ENCODE assay signal across 9 mouse cellular contexts in genomic region chr14:62940383-62941074, GRCm38 (mm10). TPM values are rescaled to one million over a fixed set of nuclear protein-coding genes. Genes with fewer than 3 reads are reported as not detected.
A peak's percentile ranks its signal among the peaks of the same experiment; 100 is the strongest.
DNase-seq lines count a peak whose midpoint lies in the region; ATAC-seq lines count a peak whose summit lies in the region.
"Had no signal": no experiment of that assay in that cellular context is flagged by ENCODE, and none has a peak within 500 bp of the region (broad histone marks: within the 10 kb centered on the region; RNA-seq: fewer than 3 reads in every experiment).

No protein-coding gene starts in this region.

- ATAC-seq in neural tube, embryonic 13.5 days (ENCODE audit: low read depth) = no peak
- ATAC-seq in neural tube, embryonic 15.5 days (ENCODE audit: low FRiP score) = no peak
- peak; percentile 50; the same call in 1 of the 2 replicates for ATAC-seq in embryonic facial prominence, embryonic 14.5 days (ENCODE audit: low read depth)
- peak; percentile 91 for ATAC-seq in neutrophil, adult 5-6 weeks (ENCODE audit: extremely low read depth, insufficient number of reproducible peaks, low FRiP score, poor library complexity, severe bottlenecking)
- no peak for ATAC-seq in forebrain, embryonic 13.5 days
- ATAC-seq in hindbrain, embryonic 14.5 days (ENCODE audit: low FRiP score) = no peak

- peaks cover 44% of the 10 kb centered on the region for H3K36me3 ChIP-seq in neural tube, embryonic 13.5 days
- peaks cover 14% of the 10 kb centered on the region; the same call in 1 of the 2 replicates for H3K36me3 ChIP-seq in neural tube, embryonic 15.5 days
- H3K36me3 ChIP-seq in embryonic facial prominence, embryonic 14.5 days (ENCODE audit: control insufficient read depth, insufficient read depth, low read length) = peaks cover 29% of the 10 kb centered on the region
- H3K36me3 ChIP-seq in forebrain, embryonic 13.5 days (ENCODE audit: poor library complexity, severe bottlenecking) = peaks cover 36% of the 10 kb centered on the region
- peaks cover 20% of the 10 kb centered on the region for H3K36me3 ChIP-seq in hindbrain, embryonic 14.5 days (replicated peaks; ENCODE audit: control insufficient read depth, insufficient read depth)

- peak; percentile 44 for DNase-seq in embryonic facial prominence, embryonic 14.5 days (ENCODE audit: low spot score)
- DNase-seq in kidney, postnatal 14 days = peak; percentile 83
- DNase-seq in hindbrain, embryonic 14.5 days (ENCODE audit: low spot score) = no peak
- DNase-seq in right cerebral cortex, postnatal 14 days = no peak

- H3K27ac ChIP-seq in neural tube, embryonic 13.5 days (replicated peaks) = peak overlapping the region; percentile 1; the same call in 1 of the 2 replicates
- no peak overlapping the region for H3K27ac ChIP-seq in neural tube, embryonic 15.5 days (replicated peaks)
- H3K27ac ChIP-seq in embryonic facial prominence, embryonic 14.5 days (replicated peaks; ENCODE audit: low read depth, low read length) = 0 out of 2 replicates have a peak overlapping the region, but pooled peaks have one; percentile 44
- H3K27ac ChIP-seq in forebrain, embryonic 13.5 days = no peak overlapping the region
- no peak overlapping the region for H3K27ac ChIP-seq in hindbrain, embryonic 14.5 days

- no peaks in the 10 kb centered on the region for H3K27me3 ChIP-seq in neural tube, embryonic 13.5 days
- H3K27me3 ChIP-seq in neural tube, embryonic 15.5 days (replicated peaks) = no peaks in the 10 kb centered on the region
- H3K27me3 ChIP-seq in embryonic facial prominence, embryonic 14.5 days (replicated peaks; ENCODE audit: control insufficient read depth, insufficient read depth, low read length) = no peaks in the 10 kb centered on the region
- no peaks in the 10 kb centered on the region for H3K27me3 ChIP-seq in forebrain, embryonic 13.5 days
- H3K27me3 ChIP-seq in hindbrain, embryonic 14.5 days (ENCODE audit: control insufficient read depth, insufficient read depth, low read length) = no peaks in the 10 kb centered on the region

- H3K4me2 ChIP-seq in neural tube, embryonic 13.5 days = no peak overlapping the region
- H3K4me2 ChIP-seq in neural tube, embryonic 15.5 days = no peak overlapping the region
- no peak overlapping the region for H3K4me2 ChIP-seq in embryonic facial prominence, embryonic 14.5 days (ENCODE audit: low read depth, low read length)
- no peak overlapping the region for H3K4me2 ChIP-seq in forebrain, embryonic 13.5 days
- no peak overlapping the region for H3K4me2 ChIP-seq in hindbrain, embryonic 14.5 days (replicated peaks)

- H3K4me1 ChIP-seq in neural tube, embryonic 13.5 days (replicated peaks) = no peaks in the 10 kb centered on the region; the same call in 1 of the 2 replicates
- H3K4me1 ChIP-seq in neural tube, embryonic 15.5 days = peaks cover 6% of the 10 kb centered on the region; the same call in 1 of the 2 replicates
- H3K4me1 ChIP-seq in embryonic facial prominence, embryonic 14.5 days (ENCODE audit: control insufficient read depth, insufficient read depth, low read length) = no peaks in the 10 kb centered on the region
- H3K4me1 ChIP-seq in forebrain, embryonic 13.5 days = no peaks in the 10 kb centered on the region
- H3K4me1 ChIP-seq in hindbrain, embryonic 14.5 days (replicated peaks; ENCODE audit: control insufficient read depth, insufficient read depth, low read length) = 0 out of 2 replicates have a peak, but pooled peaks cover 4% of the 10 kb centered on the region

- 81% methylated on average over 14 of the region's 14 CpGs for WGBS in neural tube, embryonic 13.5 days
- WGBS in neural tube, embryonic 15.5 days = 73% methylated on average over 14 of the region's 14 CpGs
- WGBS in embryonic facial prominence, embryonic 14.5 days = 72% methylated on average over 14 of the region's 14 CpGs
- WGBS in forebrain, embryonic 13.5 days = 93% methylated on average over 14 of the region's 14 CpGs
- WGBS in hindbrain, embryonic 14.5 days = 80% methylated on average over 14 of the region's 14 CpGs

- no peak overlapping the region for H3K4me3 ChIP-seq in neural tube, embryonic 13.5 days
- H3K4me3 ChIP-seq in neural tube, embryonic 15.5 days (replicated peaks) = no peak overlapping the region
- no peak overlapping the region for H3K4me3 ChIP-seq in embryonic facial prominence, embryonic 14.5 days (ENCODE audit: low read depth, low read length)
- no peak overlapping the region for H3K4me3 ChIP-seq in forebrain, embryonic 13.5 days
- no peak overlapping the region for H3K4me3 ChIP-seq in hindbrain, embryonic 14.5 days (replicated peaks; ENCODE audit: low read length)

- H3K9me3 ChIP-seq in neural tube, embryonic 13.5 days = peaks cover 6% of the 10 kb centered on the region; the same call in 1 of the 2 replicates
- H3K9me3 ChIP-seq in neural tube, embryonic 15.5 days (replicated peaks) = no peaks in the 10 kb centered on the region
- H3K9me3 ChIP-seq in embryonic facial prominence, embryonic 14.5 days (ENCODE audit: control insufficient read depth, low read length) = peaks cover 5% of the 10 kb centered on the region; the same call in 1 of the 2 replicates
- peaks cover 5% of the 10 kb centered on the region for H3K9me3 ChIP-seq in forebrain, embryonic 13.5 days (replicated peaks)
- no peaks in the 10 kb centered on the region for H3K9me3 ChIP-seq in hindbrain, embryonic 14.5 days (ENCODE audit: control insufficient read depth, low read length)

- H3K9ac ChIP-seq in neural tube, embryonic 13.5 days = 0 out of 2 replicates have a peak overlapping the region, but pooled peaks have one; percentile 17
- H3K9ac ChIP-seq in neural tube, embryonic 15.5 days (replicated peaks) = no peak overlapping the region
- H3K9ac ChIP-seq in embryonic facial prominence, embryonic 14.5 days (ENCODE audit: low read depth, low read length) = no peak overlapping the region
- no peak overlapping the region for H3K9ac ChIP-seq in forebrain, embryonic 13.5 days
- no peak overlapping the region for H3K9ac ChIP-seq in hindbrain, embryonic 14.5 days

RNA-seq across cellular contexts. Expression of gene Defb48, which starts 43.8 kb away (rescaled TPM):
- not detected in 2 replicates for polyA plus RNA-seq in neural tube, embryonic 13.5 days (2015; fragmentation: Nextera tagmentation; extraction: Ambion mirVana)
- polyA plus RNA-seq in neural tube, embryonic 15.5 days (2015; fragmentation: Nextera tagmentation; extraction: Ambion mirVana) = not detected in 2 replicates
- polyA plus RNA-seq in embryonic facial prominence, embryonic 14.5 days (2014; fragmentation: Nextera tagmentation; extraction: Ambion mirVana) = not detected in 2 replicates
- total RNA-seq in neutrophil, adult 5-6 weeks (2017) = not detected in 2 replicates
- not detected in 2 replicates for polyA plus RNA-seq in forebrain, embryonic 13.5 days (2015; fragmentation: Nextera tagmentation; extraction: Ambion mirVana)
- polyA plus RNA-seq in hindbrain, embryonic 14.5 days (2014; fragmentation: Nextera tagmentation; extraction: Ambion mirVana) = not detected in 2 replicates
- total RNA-seq: left cerebral cortex, postnatal 14 days had no signal

RNA-seq across cellular contexts. Expression of gene Defb47, which starts 57.3 kb away (rescaled TPM):
- polyA plus RNA-seq in neural tube, embryonic 13.5 days (2015; fragmentation: Nextera tagmentation; extraction: Ambion mirVana) = not detected in 2 replicates
- polyA plus RNA-seq in neural tube, embryonic 15.5 days (2015; fragmentation: Nextera tagmentation; extraction: Ambion mirVana) = not detected in 2 replicates
- polyA plus RNA-seq in embryonic facial prominence, embryonic 14.5 days (2014; fragmentation: Nextera tagmentation; extraction: Ambion mirVana) = not detected in 2 replicates
- not detected in 2 replicates for total RNA-seq in neutrophil, adult 5-6 weeks (2017)
- polyA plus RNA-seq in forebrain, embryonic 13.5 days (2015; fragmentation: Nextera tagmentation; extraction: Ambion mirVana) = not detected in 2 replicates
- not detected in 2 replicates for polyA plus RNA-seq in hindbrain, embryonic 14.5 days (2014; fragmentation: Nextera tagmentation; extraction: Ambion mirVana)
- total RNA-seq: left cerebral cortex, postnatal 14 days had no signal

Comparison
In these comparisons a context has a peak if more than half of its experiments do, and no peak if none do; other contexts are left out.
1. H3K27ac ChIP-seq: peak in neural tube, embryonic 13.5 days (single experiment) and embryonic facial prominence, embryonic 14.5 days (single experiment); none in neural tube, embryonic 15.5 days (single experiment), forebrain, embryonic 13.5 days (single experiment) and hindbrain, embryonic 14.5 days (single experiment).
2. ATAC-seq: peak in embryonic facial prominence, embryonic 14.5 days (single experiment) and neutrophil, adult 5-6 weeks (single experiment); none in neural tube, embryonic 13.5 days (single experiment), neural tube, embryonic 15.5 days (single experiment), forebrain, embryonic 13.5 days (single experiment) and hindbrain, embryonic 14.5 days (single experiment).
3. DNase-seq: peak in embryonic facial prominence, embryonic 14.5 days (single experiment) and kidney, postnatal 14 days (single experiment); none in hindbrain, embryonic 14.5 days (single experiment) and right cerebral cortex, postnatal 14 days (single experiment).